Mouse (Mus musculus) forebrain, embryonic 14.5 days (tissue): Measurements from ENCODE around the gene Atp2a2. TPM values are rescaled to one million over a fixed set of nuclear protein-coding genes. Genes with fewer than 3 reads are reported as not detected.

Experiments used
- ATAC-seq: fragments of 200-750 bp; cut with Nextera tagmentation; 2 replicates; pipeline ENCODE4 v1.8.0; 2017; ENCODE audit warnings: mild to moderate bottlenecking, moderate library complexity
- DNase-seq: peaks from one replicate; pipeline ENCODE4 v3.0.0-alpha.2; 2015; ENCODE audit warnings: low spot score
- H3K27ac ChIP-seq: fragments of 300-500 bp; sonication (generic); 2 replicates; pipeline ENCODE4 v1.5.1; 2014; ENCODE audit warnings: low read depth, mild to moderate bottlenecking, control low read depth, low read length, moderate library complexity
- H3K27me3 ChIP-seq: fragments of 300-500 bp; sonication (generic); replicated peaks from 2 replicates; pipeline ENCODE4 v1.6.1; 2014; ENCODE audit warnings: low read length, control low read depth, mixed read lengths; ENCODE audit not compliant: control insufficient read depth, insufficient read depth
- H3K36me3 ChIP-seq: fragments of 300-500 bp; sonication (generic); 2 replicates; pipeline ENCODE4 v1.6.1; 2014; ENCODE audit warnings: low read length, control low read depth; ENCODE audit not compliant: control insufficient read depth, insufficient read depth
- H3K4me1 ChIP-seq: fragments of 300-500 bp; sonication (generic); 2 replicates; pipeline ENCODE4 v1.6.1; 2014; ENCODE audit warnings: antibody characterized with exemption, low read length, control low read depth; ENCODE audit not compliant: control insufficient read depth, insufficient read depth
- H3K4me2 ChIP-seq: fragments of 300-500 bp; sonication (generic); 2 replicates; pipeline ENCODE4 v1.6.1; 2014; ENCODE audit warnings: mild to moderate bottlenecking, control low read depth, low read length
- H3K4me3 ChIP-seq: fragments of 300-500 bp; sonication (generic); 2 replicates; pipeline ENCODE4 v1.5.1; 2014; ENCODE audit warnings: low read depth, low read length, control low read depth
- H3K9ac ChIP-seq: fragments of 300-500 bp; sonication (generic); 2 replicates; pipeline ENCODE4 v1.6.1; 2014; ENCODE audit warnings: mild to moderate bottlenecking, low read length, control low read depth, moderate library complexity
- H3K9me3 ChIP-seq: fragments of 300-500 bp; sonication (generic); replicated peaks from 2 replicates; pipeline ENCODE4 v1.6.1; 2016; ENCODE audit warnings: low read length, control low read depth, mixed read lengths; ENCODE audit not compliant: control insufficient read depth
- WGBS: fragments of 180-500 bp; shearing (Covaris S2); extraction: QIAGEN DNeasy Blood & Tissue Kit; methylation state at CpG from one replicate; pipeline ENCODE4 v1.1.7; 2014; 5-methylcytosine and 5-hydroxymethylcytosine counted together
- polyA plus RNA-seq: library from polyadenylated mRNA; unstranded; fragments of >200 nt; fragmentation: Nextera tagmentation; extraction: Ambion mirVana; gene quantifications from 2 replicates; pipeline ENCODE4 v1.2.1, GENCODE M21; 2014

Gene Atp2a2
- polyA plus RNA-seq, 1 experiment from 2014 or later, result 35.1 TPM

GRCm38 (mm10) chr5:122505554-122505953 is 3.5 kb upstream of the Atp2a2 start:
- Histone ChIP-seq H3K9ac (no peak overlapping the region), H3K4me1 (peaks cover 11% of the 10 kb centered on the region), H3K36me3 (no peaks in the 10 kb centered on the region), H3K4me2 (no peak overlapping the region), H3K27me3 (no peaks in the 10 kb centered on the region), H3K27ac (no peak overlapping the region), H3K9me3 (0 out of 2 replicates have a peak, but pooled peaks cover 2% of the 10 kb centered on the region), H3K4me3 (no peak overlapping the region)
- DNase-seq (no peak), ATAC-seq (no peak)
- 89% methylated on average over 5 of the region's 5 CpGs for WGBS

- Histone ChIP-seq H3K4me3 (no peak overlapping the region), H3K9ac (no peak overlapping the region), H3K9me3 (0 out of 2 replicates have a peak, but pooled peaks cover 2% of the 10 kb centered on the region), H3K4me1 (peaks cover 22% of the 10 kb centered on the region), H3K36me3 (no peaks in the 10 kb centered on the region; the same call in 1 of the 2 replicates), H3K4me2 (no peak overlapping the region; the same call in 1 of the 2 replicates), H3K27ac (no peak overlapping the region), H3K27me3 (no peaks in the 10 kb centered on the region)
- 19% methylated on average over 4 of the region's 4 CpGs for WGBS
- ATAC-seq (no peak), DNase-seq (no peak)
Observed at GRCm38 (mm10) chr5:122503760-122504119, 1.7 kb upstream of the Atp2a2 start.

GRCm38 (mm10) chr5:122503015-122503759 is 1.2 kb upstream of the Atp2a2 start:
- Histone ChIP-seq H3K27me3 (no peaks in the 10 kb centered on the region), H3K27ac (peak overlapping the region; percentile 99), H3K4me2 (peak overlapping the region; percentile 64), H3K9ac (peak overlapping the region; percentile 72), H3K36me3 (peaks cover 2% of the 10 kb centered on the region; the same call in 1 of the 2 replicates), H3K4me3 (peak overlapping the region; percentile 98), H3K4me1 (peaks cover 26% of the 10 kb centered on the region), H3K9me3 (0 out of 2 replicates have a peak, but pooled peaks cover 2% of the 10 kb centered on the region)
- peak; percentile 52 for DNase-seq
- no peak for ATAC-seq
- 28% methylated on average over 15 of the region's 15 CpGs for WGBS

GRCm38 (mm10) chr5:122501101-122502076 is 636 bp downstream of the Atp2a2 start:
- ATAC-seq (peak; percentile 30), DNase-seq (peak; percentile 46)
- Histone ChIP-seq H3K27me3 (no peaks in the 10 kb centered on the region), H3K9ac (peak overlapping the region; percentile 99), H3K4me2 (peak overlapping the region; percentile 64), H3K36me3 (peaks cover 11% of the 10 kb centered on the region), H3K9me3 (no peaks in the 10 kb centered on the region), H3K4me3 (peak overlapping the region; percentile 98), H3K27ac (peak overlapping the region; percentile 99), H3K4me1 (peaks cover 28% of the 10 kb centered on the region)
- WGBS, result under 1% methylated on average over 96 of the region's 113 CpGs

DNA sequence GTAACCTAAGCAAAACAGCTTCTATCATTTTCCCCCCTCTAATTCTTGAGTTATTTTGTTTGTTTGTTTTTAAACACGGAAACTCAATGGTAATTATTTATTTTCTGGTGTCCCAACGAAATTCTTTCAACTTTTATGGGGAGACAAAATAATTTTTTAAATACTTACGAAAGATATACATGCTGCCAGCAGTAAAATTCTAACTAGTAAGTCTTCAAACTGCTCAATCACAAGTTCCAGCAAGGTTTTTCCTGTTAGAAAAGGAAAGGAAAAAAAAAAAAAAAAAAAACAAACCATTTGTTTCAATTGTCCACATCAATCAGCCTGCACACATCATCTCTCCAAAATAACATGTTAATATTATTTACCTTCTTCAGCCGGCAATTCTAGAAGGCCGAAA is 1.5 kb downstream of the Atp2a2 start:
- no peak for DNase-seq
- Histone ChIP-seq H3K36me3 (peaks cover 18% of the 10 kb centered on the region), H3K9me3 (no peaks in the 10 kb centered on the region), H3K4me3 (peak overlapping the region; percentile 98), H3K4me2 (peak overlapping the region; percentile 64), H3K9ac (peak overlapping the region; percentile 99), H3K27me3 (no peaks in the 10 kb centered on the region), H3K27ac (no peak overlapping the region), H3K4me1 (peaks cover 28% of the 10 kb centered on the region)
- ATAC-seq, result no peak
- WGBS, result 37% methylated on average over 5 of the region's 5 CpGs

DNA sequence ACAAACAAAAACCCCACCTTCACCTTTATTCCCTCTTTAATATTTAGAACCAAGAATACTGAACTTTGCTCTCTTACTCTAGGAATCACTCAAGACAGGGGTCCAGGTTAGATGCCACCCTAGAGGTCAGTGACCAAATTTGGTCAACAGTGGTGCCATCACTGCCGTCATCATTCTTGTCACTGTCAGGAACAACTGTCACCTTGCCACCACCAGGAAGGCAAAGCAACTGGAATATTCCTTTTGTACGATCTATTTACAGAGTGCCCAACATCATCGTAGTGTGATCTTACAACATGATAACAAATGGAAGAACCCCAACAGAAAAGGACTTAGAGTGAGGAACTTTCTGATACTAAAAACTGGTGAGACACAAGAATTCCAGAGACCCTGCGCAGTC is 1.9 kb downstream of the Atp2a2 start:
- Histone ChIP-seq H3K27ac (no peak overlapping the region), H3K36me3 (peaks cover 21% of the 10 kb centered on the region), H3K4me2 (peak overlapping the region; percentile 64), H3K4me3 (peak overlapping the region; percentile 98), H3K9ac (peak overlapping the region; percentile 32; the same call in 1 of the 2 replicates), H3K4me1 (peaks cover 28% of the 10 kb centered on the region), H3K9me3 (no peaks in the 10 kb centered on the region), H3K27me3 (no peaks in the 10 kb centered on the region)
- ATAC-seq, result no peak
- 58% methylated on average over 4 of the region's 4 CpGs for WGBS
- DNase-seq, result no peak

- no peak for DNase-seq
- Histone ChIP-seq H3K9ac (peak overlapping the region; percentile 33; the same call in 1 of the 2 replicates), H3K27me3 (no peaks in the 10 kb centered on the region), H3K36me3 (peaks cover 40% of the 10 kb centered on the region), H3K4me2 (no peak overlapping the region), H3K4me3 (no peak overlapping the region), H3K27ac (no peak overlapping the region), H3K4me1 (peaks cover 21% of the 10 kb centered on the region), H3K9me3 (no peaks in the 10 kb centered on the region)
- no peak for ATAC-seq
- WGBS, result 49% methylated on average over 2 of the region's 2 CpGs
Observed at GRCm38 (mm10) chr5:122498046-122498445, 4.0 kb downstream of the Atp2a2 start.

GRCm38 (mm10) chr5:122496990-122497389 is 5.0 kb downstream of the Atp2a2 start:
- DNase-seq, result no peak
- 90% methylated on average over 4 of the region's 4 CpGs for WGBS
- H3K4me1 ChIP-seq, result peaks cover 18% of the 10 kb centered on the region
- H3K9me3 ChIP-seq, result no peaks in the 10 kb centered on the region
- H3K27ac ChIP-seq, result no peak overlapping the region
- no peak for ATAC-seq
- H3K36me3 ChIP-seq, result peaks cover 48% of the 10 kb centered on the region
- H3K4me2 ChIP-seq, result no peak overlapping the region
- H3K27me3 ChIP-seq, result no peaks in the 10 kb centered on the region
- H3K9ac ChIP-seq, result no peak overlapping the region
- H3K4me3 ChIP-seq, result no peak overlapping the region
